ENCODE assay signal across 14 mouse cellular contexts in genomic region chr19:38820186-38820804, GRCm38 (mm10). TPM values are rescaled to one million over a fixed set of nuclear protein-coding genes. Genes with fewer than 3 reads are reported as not detected.
DNase-seq lines count a peak whose midpoint lies in the region; ATAC-seq and TF ChIP-seq lines count a peak whose summit lies in the region.
"Had no signal": no experiment of that assay in that cellular context is flagged by ENCODE, and none has a peak within 500 bp of the region (broad histone marks: within the 10 kb centered on the region; RNA-seq: fewer than 3 reads in every experiment).

No protein-coding gene starts in this region.

- 77% methylated on average over 4 of the region's 4 CpGs for WGBS in stomach, embryonic 15.5 days
- 84% methylated on average over 4 of the region's 4 CpGs for WGBS in stomach, postnatal 0 days
- WGBS in liver, embryonic 11.5 days: 39% methylated on average over 4 of the region's 4 CpGs

- H3K9ac ChIP-seq in stomach, embryonic 15.5 days: no peak overlapping the region
- no peak overlapping the region for H3K9ac ChIP-seq in stomach, postnatal 0 days (ENCODE audit: low read length)
- H3K9ac ChIP-seq in liver, embryonic 11.5 days (ENCODE audit: low read depth, low read length): peak overlapping the region; percentile 57

- intact Hi-C loops in gastrocnemius, adult 2 months (cut with DNase I): no loop called here

- no peak overlapping the region for H3K4me3 ChIP-seq in gastrocnemius, adult 2 months
- H3K4me3 ChIP-seq in stomach, embryonic 15.5 days (replicated peaks): no peak overlapping the region
- no peak overlapping the region for H3K4me3 ChIP-seq in stomach, postnatal 0 days (ENCODE audit: low read depth, low read length)
- H3K4me3 ChIP-seq in liver, embryonic 11.5 days (ENCODE audit: low read depth, low read length): peak overlapping the region; percentile 2; the same call in 1 of the 2 replicates

- peak; percentile 72; the same call in 1 of the 2 replicates for ATAC-seq in stomach, embryonic 15.5 days (ENCODE audit: insufficient read depth, low FRiP score, low read depth)
- no peak for ATAC-seq in stomach, postnatal 0 days (ENCODE audit: low FRiP score, low TSS enrichment)
- peak; percentile 91 for ATAC-seq in liver, embryonic 11.5 days (replicated peaks; ENCODE audit: low FRiP score)

- DNase-seq in gastrocnemius, adult 2 months: no peak
- DNase-seq in gastrocnemius, postnatal 10 days: no peak
- DNase-seq in stomach, postnatal 0 days (ENCODE audit: low spot score): no peak
- DNase-seq in liver, embryonic 11.5 days (ENCODE audit: low spot score): no peak
- no peak for DNase-seq in kidney, adult 18-20 months
- no peak for DNase-seq in kidney, postnatal 36 days
- DNase-seq in adrenal gland, postnatal 25 days: no peak
- DNase-seq: adrenal gland, postnatal 10 days; cerebellum, adult 18-20 months; layer of hippocampus, postnatal 36 days; thymus, postnatal 4 days had no signal

- H3K4me2 ChIP-seq in stomach, embryonic 15.5 days: no peak overlapping the region
- no peak overlapping the region for H3K4me2 ChIP-seq in stomach, postnatal 0 days (replicated peaks; ENCODE audit: low read depth)
- peak overlapping the region; percentile 89 for H3K4me2 ChIP-seq in liver, embryonic 11.5 days

- H3K4me1 ChIP-seq in stomach, embryonic 15.5 days: no peaks in the 10 kb centered on the region; the same call in 1 of the 2 replicates
- H3K4me1 ChIP-seq in stomach, postnatal 0 days (replicated peaks; ENCODE audit: control insufficient read depth, insufficient read depth): no peaks in the 10 kb centered on the region
- H3K4me1 ChIP-seq in liver, embryonic 11.5 days (replicated peaks; ENCODE audit: control insufficient read depth, insufficient read depth, low read length): peaks cover 8% of the 10 kb centered on the region

- TF ChIP-seq CTCF in gastrocnemius, adult 2 months (IDR thresholded peaks at IDR 0.05): no peak
- TF ChIP-seq CTCF in stomach, postnatal 0 days (IDR thresholded peaks at IDR 0.05; ENCODE audit: low read depth): no peak

- H3K27me3 ChIP-seq in stomach, embryonic 15.5 days (replicated peaks): no peaks in the 10 kb centered on the region
- no peaks in the 10 kb centered on the region for H3K27me3 ChIP-seq in stomach, postnatal 0 days (ENCODE audit: control insufficient read depth, insufficient read depth, low read length)
- H3K27me3 ChIP-seq in liver, embryonic 11.5 days (replicated peaks; ENCODE audit: control insufficient read depth, insufficient read depth, low read length): no peaks in the 10 kb centered on the region
- H3K27me3 ChIP-seq: embryonic facial prominence, embryonic 13.5 days had no signal

- H3K36me3 ChIP-seq in stomach, embryonic 15.5 days: peaks cover 8% of the 10 kb centered on the region; the same call in 1 of the 2 replicates
- H3K36me3 ChIP-seq in stomach, postnatal 0 days (ENCODE audit: control insufficient read depth, insufficient read depth, low read length): no peaks in the 10 kb centered on the region
- peaks cover 6% of the 10 kb centered on the region; the same call in 1 of the 2 replicates for H3K36me3 ChIP-seq in liver, embryonic 11.5 days (ENCODE audit: control insufficient read depth, insufficient read depth, low read length)

- H3K27ac ChIP-seq in gastrocnemius, adult 2 months: peak overlapping the region; percentile 46; the same call in 1 of the 2 replicates
- H3K27ac ChIP-seq in stomach, embryonic 15.5 days: no peak overlapping the region
- no peak overlapping the region for H3K27ac ChIP-seq in stomach, postnatal 0 days (replicated peaks)
- peak overlapping the region; percentile 92 for H3K27ac ChIP-seq in liver, embryonic 11.5 days (ENCODE audit: low read depth, low read length)
- H3K27ac ChIP-seq: embryonic facial prominence, embryonic 13.5 days had no signal

- no peaks in the 10 kb centered on the region for H3K9me3 ChIP-seq in stomach, embryonic 15.5 days
- no peaks in the 10 kb centered on the region for H3K9me3 ChIP-seq in stomach, postnatal 0 days (ENCODE audit: control insufficient read depth, low read length)
- no peaks in the 10 kb centered on the region for H3K9me3 ChIP-seq in liver, embryonic 11.5 days (ENCODE audit: control insufficient read depth, low read length)
- H3K9me3 ChIP-seq: embryonic facial prominence, embryonic 13.5 days; heart, embryonic 15.5 days had no signal

- no peak for TF ChIP-seq EP300 in stomach, postnatal 0 days (optimal IDR thresholded peaks at IDR 0.05)

RNA-seq across cellular contexts. Expression of gene Noc3l, which starts 1.3 kb away (rescaled TPM):
- total RNA-seq in gastrocnemius, adult 2 months (2021): 1 to 10 TPM; 6.8 to 7.0 TPM
- 1 to 10 TPM; 6.1 to 8.3 TPM for total RNA-seq in gastrocnemius, postnatal 10 days (2021)
- polyA plus RNA-seq in stomach, embryonic 15.5 days (2015; fragmentation: Nextera tagmentation; extraction: Ambion mirVana): 6.9 and 7.6 TPM in 2 replicates
- 2.6 and 2.9 TPM in 2 replicates for polyA plus RNA-seq in stomach, postnatal 0 days (2015; fragmentation: Nextera tagmentation; extraction: Ambion mirVana)
- polyA plus RNA-seq in liver, embryonic 11.5 days (2014; fragmentation: Nextera tagmentation; extraction: Ambion mirVana): 12.6 and 14.3 TPM in 2 replicates
- 16.1 and 17.7 TPM in 2 replicates for total RNA-seq in adrenal gland, postnatal 25 days (2021)

RNA-seq across cellular contexts. Expression of gene Tbc1d12, which starts 16.1 kb away (rescaled TPM):
- total RNA-seq in gastrocnemius, adult 2 months (2021): 1 to 10 TPM; 3.4 to 4.0 TPM
- 1 to 10 TPM; 4.2 to 5.3 TPM for total RNA-seq in gastrocnemius, postnatal 10 days (2021)
- polyA plus RNA-seq in stomach, embryonic 15.5 days (2015; fragmentation: Nextera tagmentation; extraction: Ambion mirVana): 2.4 and 2.6 TPM in 2 replicates
- 1.4 and 1.6 TPM in 2 replicates for polyA plus RNA-seq in stomach, postnatal 0 days (2015; fragmentation: Nextera tagmentation; extraction: Ambion mirVana)
- 1.9 and 2.4 TPM in 2 replicates for polyA plus RNA-seq in liver, embryonic 11.5 days (2014; fragmentation: Nextera tagmentation; extraction: Ambion mirVana)
- total RNA-seq in adrenal gland, postnatal 25 days (2021): 9.3 and 9.9 TPM in 2 replicates

Comparison
In these comparisons a context has a peak if more than half of its experiments do, and no peak if none do; other contexts are left out.
1. H3K27ac ChIP-seq: peak in gastrocnemius, adult 2 months (single experiment) and liver, embryonic 11.5 days (single experiment); none in stomach, embryonic 15.5 days (single experiment) and stomach, postnatal 0 days (single experiment).